Mouse (Mus musculus) MN1 (cell line): ENCODE measurements at regions not wholly inside any gene's neighbourhood (a gene's known extent, or its start where the extent isn't known, plus 50 kb on each side); places are given as distances from the start of the nearest gene placed in this dataset.

Experiments used
- DNase-seq: peaks from one replicate; pipeline ENCODE4 v3.0.0-alpha.2; 2016; ENCODE audit warnings: low spot score

- no peak for DNase-seq
These were observed 510.0 kb upstream of the Id4 start for GRCm38 (mm10) chr13:47751033-47751432.

GRCm38 (mm10) chr13:47764802-47765597 lies 496.0 kb upstream of the Id4 start:
- DNase-seq: no peak

- DNase-seq: no peak
These were observed 492.0 kb upstream of the Id4 start for GRCm38 (mm10) chr13:47768963-47769527.

GRCm38 (mm10) chr13:47777206-47778099 lies 483.6 kb upstream of the Id4 start:
- DNase-seq: no peak

DNA sequence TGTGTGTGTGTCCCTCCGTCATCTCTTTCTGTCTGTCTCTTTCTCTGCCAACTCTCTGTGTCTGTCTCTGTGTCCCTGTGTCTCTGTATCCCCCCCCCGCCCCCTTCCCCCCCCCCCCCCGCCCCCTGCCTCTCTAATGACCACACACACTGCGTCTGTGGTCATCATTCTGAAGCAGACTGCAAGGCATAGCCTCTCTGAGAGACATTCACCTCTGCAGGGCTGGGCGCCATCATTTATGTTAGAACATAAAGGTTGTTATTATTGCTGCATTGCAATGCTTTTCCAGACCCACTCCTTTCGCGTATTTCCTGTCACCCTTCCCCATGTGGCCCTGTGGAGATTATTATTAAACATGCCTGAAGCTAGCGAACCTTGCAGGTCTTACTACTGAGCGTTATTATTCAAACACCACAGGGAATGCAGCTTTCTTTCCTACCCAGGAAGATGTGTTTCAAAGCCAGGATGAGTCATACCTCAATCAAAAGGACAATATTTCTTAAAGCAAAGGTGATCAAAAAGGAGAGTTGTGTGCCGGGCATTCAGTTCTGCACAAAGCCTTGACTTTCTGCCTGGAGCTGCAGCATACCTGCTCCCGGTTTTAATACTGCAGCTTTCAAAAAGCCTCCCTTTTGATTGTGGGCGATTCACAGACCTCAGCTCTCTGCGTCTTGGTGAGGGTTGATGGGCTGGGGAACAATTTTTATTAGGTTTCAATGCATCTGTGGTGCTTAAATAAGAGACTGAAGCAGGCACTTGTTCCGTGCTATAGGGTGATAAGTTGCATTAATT lies 482.6 kb upstream of the Id4 start:
- no peak for DNase-seq

GRCm38 (mm10) chr13:47784406-47784805 lies 476.6 kb upstream of the Id4 start:
- DNase-seq: no peak

GRCm38 (mm10) chr13:47797859-47798258 lies 463.2 kb upstream of the Id4 start:
- no peak for DNase-seq

GRCm38 (mm10) chr13:47811711-47812415 lies 449.2 kb upstream of the Id4 start:
- no peak for DNase-seq

DNA sequence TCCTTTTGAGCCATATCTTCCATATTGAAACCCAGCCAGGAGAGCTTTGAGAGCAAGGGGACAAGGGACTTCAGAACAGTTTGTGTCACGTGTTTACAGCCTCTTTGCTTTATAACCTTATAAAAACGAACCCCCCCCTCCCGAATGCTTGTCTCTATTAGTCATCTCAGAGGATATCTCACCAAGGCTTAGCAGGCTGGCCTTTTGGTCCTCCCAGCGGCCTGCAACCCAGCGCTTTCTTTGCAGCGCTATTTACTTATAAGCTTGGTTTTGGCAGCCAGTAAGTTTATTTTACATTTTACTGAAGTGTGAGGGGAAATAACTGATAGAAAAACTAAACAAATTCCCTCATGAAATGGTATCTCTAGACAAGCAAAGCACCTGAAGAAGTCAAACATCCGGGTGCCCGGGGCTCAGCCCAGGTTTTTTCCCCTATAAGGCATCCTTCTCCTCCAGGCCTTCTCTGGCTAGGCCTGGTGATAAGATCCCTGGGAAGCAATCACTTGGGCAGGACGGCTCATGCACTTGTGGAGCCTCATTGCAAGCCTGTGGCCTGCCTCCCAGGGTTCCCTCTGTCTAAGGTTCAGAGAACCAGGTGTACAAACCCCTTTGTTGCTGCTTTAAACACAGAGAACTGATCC lies 442.0 kb upstream of the Id4 start:
- DNase-seq: no peak

DNA sequence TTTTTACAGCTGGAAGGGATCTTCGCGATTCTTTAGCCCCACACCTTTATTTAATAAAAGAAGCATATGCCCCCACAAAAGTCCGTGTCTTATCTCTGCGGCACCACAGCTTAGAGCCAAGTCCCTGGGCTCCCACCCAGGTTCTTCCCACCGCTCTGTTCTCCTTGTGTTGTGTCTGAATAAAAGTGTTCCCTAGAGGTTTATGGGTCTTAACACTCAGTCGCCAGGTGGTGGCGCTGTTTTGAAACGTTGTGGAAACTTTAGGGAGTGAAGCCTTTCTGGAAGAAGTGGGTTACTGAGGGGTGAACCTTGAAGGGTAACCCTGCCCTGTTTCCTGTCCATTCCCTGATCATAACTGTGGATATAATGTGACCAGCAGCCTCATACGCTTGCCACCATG lies 424.5 kb upstream of the Id4 start:
- DNase-seq: no peak

GRCm38 (mm10) chr13:47842418-47842817 lies 418.6 kb upstream of the Id4 start:
- no peak for DNase-seq

GRCm38 (mm10) chr13:47843011-47843410 lies 418.0 kb upstream of the Id4 start:
- DNase-seq: no peak

DNA sequence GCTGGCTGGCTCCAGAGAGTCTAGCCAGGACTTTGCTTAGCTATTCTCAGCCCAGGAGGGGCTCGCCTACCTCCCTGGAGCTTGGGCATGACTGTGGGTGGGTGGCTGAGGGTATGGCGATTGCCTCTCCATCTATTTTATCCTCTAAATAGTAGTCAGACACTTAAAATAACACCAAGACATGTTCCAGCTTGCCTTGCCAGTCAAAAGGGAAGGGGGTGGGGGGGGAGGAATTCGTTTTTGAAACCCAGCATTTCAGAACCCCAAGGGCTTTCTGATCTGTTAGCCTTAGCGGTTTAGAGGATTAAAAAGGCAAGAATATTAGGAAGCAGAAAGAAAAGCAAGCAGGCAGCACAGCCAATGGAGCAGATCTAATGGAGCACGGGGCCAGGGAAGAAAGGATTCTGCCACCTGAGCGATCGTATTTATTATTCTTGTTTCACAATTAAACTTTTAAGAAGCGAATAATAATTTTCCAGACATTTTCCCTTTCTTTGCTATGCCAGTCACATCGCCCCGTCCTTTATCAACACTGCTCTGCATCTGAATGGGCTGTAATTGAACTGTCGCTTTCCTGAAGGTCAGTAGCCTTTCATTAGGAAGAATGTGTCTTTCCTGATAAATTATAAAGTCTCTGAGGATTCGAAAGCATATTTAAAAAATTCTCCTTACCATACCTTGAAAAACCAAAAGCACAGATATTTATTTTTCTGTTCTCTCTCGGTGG lies 417.3 kb upstream of the Id4 start:
- no peak for DNase-seq

- DNase-seq: no peak
These were observed 414.3 kb upstream of the Id4 start for GRCm38 (mm10) chr13:47846713-47847112.

GRCm38 (mm10) chr13:47848371-47849188 lies 412.4 kb upstream of the Id4 start:
- no peak for DNase-seq

DNA sequence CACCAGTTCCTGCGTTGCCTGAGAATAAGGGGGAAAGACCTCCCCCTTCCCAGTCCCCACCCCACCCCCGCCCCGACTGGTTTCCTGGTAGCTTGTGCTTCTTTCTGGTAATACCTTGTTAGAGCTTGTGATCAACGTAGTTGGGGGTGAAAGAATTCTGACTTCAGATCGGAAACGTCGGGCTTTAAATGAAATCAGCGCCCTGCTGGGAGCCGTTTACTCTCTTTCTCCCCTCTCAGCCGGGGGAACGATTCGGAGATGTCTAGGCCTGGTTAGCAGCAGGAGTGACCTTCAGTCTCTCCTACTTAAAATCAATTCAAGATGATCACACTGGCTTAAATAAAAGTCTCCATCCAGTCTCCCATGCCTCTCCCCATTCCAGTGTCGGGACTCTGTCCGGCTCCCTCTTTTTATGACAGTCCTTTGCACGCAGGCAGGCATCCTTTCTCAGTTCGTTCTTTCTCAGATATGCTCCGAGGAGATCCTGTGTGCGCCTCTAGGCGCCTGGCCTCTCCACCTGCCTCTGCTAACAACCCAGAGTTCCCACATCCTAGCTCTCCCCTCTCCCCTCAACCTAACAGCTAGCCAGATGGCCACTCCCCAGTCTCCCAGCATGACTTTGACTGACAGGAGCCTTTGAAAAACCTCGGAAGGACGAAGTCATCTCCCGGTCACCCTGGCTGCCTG lies 405.5 kb upstream of the Id4 start:
- DNase-seq: no peak

- no peak for DNase-seq
These were observed 402.1 kb upstream of the Id4 start for GRCm38 (mm10) chr13:47858946-47859345.

GRCm38 (mm10) chr13:47860316-47860715 lies 400.7 kb upstream of the Id4 start:
- no peak for DNase-seq

- DNase-seq: no peak
These were observed 398.1 kb upstream of the Id4 start for GRCm38 (mm10) chr13:47862896-47863295.
